Mouse (Mus musculus) right cerebral cortex, postnatal 10 days (tissue): ENCODE results near the gene Siglec1.

Source experiments
- DNase-seq, 2 experiments: peaks; one replicate each; pipeline ENCODE4 v3.0.0; 2021; ENCODE audit warnings: low spot score in 2 of 2

The Siglec1 gene

DNA sequence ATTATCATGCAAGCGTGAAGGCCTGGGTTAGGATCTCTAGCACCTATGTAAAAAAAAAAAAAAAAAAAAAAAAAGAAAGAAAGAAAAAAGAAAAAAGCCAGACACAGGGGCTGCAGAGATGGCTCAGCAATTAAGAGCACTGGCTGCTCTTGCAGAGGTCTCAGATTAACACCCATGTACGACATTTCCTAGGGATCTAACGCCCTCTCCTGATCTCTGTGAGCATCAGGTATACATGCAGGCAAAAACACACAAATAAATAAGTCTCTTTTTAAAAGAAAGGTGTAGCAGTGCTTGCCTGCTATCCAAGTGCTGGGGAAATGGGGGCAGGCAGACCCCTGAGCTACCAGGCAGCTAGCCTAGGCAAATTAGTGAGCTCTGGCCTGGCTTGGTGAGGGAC, 15.0 kb upstream of the Siglec1 start:
- no peak for DNase-seq

DNA sequence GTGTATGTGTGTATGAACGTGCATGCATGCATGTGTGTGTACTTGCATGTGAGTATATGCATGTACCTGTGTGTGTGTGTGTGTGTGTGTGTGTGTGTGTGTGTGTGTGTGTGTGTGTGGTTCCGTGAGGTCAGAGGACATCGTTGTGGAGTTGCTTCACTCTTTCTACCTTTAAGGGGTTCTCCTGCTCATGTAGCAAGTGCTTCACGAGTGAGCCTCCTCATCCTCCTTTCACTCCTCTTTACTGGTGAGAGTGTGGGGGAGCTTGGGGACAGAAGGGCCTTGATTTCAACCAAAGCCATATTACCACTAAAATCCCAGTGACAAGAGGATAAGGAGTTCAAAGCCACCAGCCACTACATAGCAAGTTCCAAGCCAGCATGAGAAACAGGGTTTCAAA, 10.5 kb upstream of the Siglec1 start:
- no peak for DNase-seq

DNA sequence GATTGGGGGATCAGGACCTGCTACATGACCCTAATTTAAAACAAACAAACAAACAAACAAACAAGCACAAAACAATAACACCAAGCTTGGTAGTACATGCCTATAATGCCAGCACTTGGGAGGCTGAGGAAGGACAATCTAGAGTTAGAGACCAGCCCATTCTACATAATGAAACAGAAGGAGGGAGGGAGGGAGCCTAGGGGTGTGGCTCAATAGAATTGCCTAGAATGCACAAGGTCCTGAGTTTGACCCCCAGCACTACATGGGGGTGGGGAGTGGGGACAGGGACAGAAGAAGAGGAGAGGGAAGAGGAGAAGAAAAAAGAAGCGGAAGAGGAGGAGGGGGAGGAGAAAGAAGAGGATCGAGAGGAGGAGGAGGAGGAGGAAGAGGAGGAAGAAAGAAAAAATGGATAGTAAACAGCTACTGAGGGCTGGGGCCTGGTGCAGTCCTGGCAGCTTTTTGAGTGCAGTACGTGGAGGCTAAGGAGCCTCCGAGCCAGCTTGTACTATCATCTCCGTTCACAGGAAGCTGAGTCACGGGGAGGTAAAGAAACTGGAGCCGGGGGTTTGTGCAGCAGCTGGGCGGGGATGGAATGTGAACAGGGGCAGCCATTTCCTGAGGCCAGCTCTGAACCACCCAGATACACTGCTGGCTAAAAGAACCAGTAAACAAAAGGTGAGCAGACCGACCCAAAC, 9.7 kb upstream of the Siglec1 start:
- peak in 1 of 2 experiments; percentile 27 for DNase-seq

DNA sequence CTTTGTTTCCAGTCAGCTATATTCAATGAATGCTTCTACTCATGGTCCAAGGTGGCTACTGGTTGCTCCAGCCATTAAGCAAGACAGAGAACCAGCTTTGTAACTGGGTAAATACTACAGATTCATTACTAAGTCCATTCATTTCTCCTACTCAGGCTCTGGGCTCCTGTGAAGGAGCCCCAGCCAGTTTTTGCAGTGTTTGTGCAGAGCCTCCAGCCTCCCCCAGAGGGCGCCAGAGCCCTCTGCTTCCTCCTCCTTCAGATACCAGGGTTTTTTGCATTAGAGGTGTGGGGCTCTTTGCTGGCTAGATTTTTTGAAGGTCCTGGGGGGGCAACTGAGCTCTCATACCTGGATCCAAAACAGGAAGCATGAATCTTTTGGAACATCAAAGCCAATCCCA, 8.3 kb upstream of the Siglec1 start:
- peak; percentile 79 to 86 for DNase-seq

DNA sequence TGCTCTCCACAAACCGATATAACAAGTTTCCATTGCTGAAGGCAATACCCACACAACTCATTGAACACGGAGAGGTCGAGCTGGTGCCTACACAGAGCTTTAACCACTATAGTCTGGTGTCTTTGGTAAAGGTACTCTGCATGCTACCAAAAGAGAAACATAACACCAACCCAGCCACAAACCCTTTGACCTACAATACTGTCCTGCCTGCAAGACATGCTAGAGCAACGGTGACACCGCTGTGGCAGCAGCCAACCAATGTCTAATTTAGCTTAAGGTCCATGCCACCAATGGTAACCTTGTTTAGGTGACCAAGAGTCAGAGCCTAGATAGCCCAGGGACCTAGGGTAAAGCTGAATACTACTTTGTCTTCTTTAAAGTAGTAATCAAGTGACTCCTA, 7.0 kb upstream of the Siglec1 start:
- peak in 1 of 2 experiments; percentile 19 for DNase-seq

DNA sequence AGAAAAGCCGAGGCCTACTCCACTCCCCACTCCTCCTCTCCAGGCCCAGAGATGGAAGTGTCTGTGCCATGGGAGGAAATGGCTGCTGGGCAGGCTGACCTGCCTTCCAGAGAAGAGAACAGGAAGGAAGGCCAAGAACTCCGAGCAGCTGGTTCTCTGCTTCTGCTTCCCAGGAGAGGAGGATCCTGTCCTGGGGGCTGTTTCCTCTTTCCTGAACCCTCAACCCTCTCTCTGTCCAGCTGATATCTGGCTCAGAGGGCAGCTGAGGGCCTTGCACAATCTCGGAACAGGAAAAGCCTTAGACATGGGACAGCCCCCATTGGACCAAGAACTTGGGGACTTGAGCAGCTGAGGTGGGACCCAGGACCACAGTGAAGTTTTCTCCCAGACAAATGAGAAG, 4.3 kb upstream of the Siglec1 start:
- DNase-seq: peak in 1 of 2 experiments; percentile 44

DNA sequence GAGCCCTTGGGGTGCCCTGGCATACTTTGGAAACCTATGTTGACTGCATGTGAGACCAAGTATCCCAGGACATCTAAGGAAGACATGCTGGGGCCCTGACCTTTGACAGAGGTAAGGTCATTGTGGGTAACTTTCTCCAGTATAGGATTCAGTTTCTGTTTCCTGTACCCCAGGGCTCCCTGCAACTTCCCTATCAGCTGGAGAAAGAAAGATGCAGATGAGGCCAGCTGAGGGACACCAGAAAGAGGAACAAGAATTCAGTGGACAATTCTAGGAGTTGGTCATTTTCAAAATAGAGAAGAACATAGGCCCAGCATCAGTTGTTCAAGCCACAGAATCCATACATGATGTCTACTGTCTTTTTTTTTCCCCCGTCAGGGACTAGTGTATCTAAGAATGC, 3.1 kb upstream of the Siglec1 start:
- no peak for DNase-seq

DNA sequence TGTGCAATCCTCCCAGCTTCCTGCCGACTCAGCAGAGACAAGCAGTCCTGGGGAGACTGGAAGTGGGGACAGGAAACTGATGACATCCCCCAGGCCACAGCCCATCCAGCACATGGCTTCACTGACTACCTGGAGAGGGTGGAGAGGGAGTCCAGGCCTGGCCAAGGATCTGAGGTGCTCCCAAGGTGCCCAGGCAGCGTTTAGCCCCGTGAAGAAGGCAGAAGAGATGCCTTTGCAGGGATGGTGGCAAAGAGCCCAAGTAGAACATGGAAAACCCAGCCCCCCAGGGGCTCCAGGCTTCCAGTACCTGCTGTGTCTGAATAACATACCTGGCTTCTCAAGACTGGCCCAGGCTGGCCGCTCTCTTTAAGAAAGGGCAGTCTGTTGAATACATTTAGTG, 2.0 kb upstream of the Siglec1 start:
- DNase-seq: no peak

DNA sequence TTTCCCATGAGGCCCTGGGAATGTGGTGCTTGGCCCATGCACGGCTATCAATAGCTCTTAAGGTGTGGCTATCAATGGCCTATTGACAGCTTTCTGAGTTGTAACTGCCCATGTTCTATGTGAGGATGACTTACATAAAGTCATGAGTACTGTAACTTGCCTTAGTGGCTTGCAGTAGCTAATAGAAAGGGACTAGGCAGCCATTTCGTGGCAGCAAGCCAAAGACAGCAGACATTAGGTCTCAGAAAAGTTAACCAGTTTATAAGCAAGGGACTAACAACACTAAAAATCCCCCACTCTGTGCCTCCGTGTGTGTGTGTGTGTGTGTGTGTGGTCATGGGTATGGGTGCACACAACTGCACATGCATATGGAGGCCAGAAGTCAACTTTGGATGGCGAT, 2.4 kb downstream of the Siglec1 start:
- DNase-seq: no peak

DNA sequence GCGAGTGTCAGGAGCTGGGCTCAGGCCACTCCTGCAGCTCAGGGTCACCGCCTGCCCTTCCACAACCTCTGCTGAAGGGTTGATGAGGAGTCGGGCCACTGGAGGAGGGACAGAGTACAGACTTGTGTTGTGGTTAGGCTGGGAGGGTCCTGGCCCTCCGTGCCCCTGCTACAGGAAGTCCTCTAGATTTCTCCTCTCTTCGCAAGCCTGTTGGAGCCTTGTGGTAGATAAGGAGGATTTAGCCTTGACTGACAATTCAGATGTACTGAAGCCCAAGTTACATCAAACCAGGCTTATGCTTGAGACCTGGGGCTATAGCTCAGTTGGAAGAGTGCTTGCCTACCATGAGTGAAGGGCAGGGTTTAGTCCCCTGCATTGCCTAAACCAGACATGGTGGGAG, 6.1 kb downstream of the Siglec1 start:
- DNase-seq: no peak

DNA sequence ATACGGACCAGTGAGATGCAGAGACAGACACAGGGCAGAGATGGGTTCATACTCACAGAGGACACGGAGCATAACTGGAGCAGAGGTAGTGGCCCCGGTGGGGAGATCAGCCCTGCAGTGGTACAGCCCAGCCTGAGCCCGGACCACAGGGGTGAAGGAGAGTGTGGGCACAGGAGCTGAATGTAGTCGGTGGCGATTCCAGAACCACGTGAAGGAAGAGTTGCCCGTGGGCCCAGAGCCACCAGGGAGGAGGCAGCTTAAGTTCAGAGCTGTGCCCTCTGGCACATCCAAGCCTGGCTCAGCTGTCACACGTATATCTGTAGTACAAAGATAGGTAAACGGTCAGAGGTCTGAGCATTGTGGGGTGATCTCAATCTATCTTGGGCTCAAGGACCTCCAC, 14.0 kb downstream of the Siglec1 start:
- no peak for DNase-seq

DNA sequence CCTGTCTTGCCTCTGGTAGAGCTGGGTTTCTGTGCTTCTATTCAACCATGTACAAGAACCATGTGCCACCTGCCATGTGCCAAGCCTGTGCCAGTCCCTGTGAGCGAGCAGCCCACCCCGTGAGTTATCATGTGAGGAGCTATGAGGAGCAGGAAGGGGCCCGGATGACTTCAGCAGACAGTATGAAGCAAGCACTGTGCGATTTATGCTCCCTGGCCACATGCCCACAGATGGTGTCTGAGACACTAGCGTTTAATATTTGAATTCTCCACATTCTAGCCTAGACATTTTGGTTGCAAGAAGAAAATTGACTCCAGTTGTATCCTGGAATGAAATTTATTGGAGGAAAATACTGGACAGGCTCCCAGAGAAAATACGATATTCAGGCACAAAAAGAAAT, 19.1 kb downstream of the Siglec1 start:
- DNase-seq: peak in 1 of 2 experiments; percentile 50

DNA sequence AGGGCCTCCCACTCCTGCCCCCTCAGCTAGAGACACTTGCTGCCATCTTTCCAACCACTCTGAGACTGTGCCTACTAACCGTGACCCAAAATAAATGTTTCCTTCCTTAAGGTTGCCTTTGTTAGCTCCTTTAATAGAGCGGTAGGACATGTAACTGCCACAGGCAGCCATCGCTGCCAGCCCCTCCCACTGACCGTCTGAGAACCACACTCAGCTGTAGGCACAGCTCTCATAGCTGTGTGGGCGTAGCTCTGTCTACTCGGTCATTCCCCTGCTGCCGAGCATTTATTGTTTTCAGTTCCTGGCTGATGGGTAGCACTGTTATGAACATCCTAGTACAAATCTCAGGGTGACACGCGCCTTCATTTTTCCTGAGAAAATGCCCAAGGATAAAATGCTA, 20.2 kb downstream of the Siglec1 start:
- no peak for DNase-seq

DNA sequence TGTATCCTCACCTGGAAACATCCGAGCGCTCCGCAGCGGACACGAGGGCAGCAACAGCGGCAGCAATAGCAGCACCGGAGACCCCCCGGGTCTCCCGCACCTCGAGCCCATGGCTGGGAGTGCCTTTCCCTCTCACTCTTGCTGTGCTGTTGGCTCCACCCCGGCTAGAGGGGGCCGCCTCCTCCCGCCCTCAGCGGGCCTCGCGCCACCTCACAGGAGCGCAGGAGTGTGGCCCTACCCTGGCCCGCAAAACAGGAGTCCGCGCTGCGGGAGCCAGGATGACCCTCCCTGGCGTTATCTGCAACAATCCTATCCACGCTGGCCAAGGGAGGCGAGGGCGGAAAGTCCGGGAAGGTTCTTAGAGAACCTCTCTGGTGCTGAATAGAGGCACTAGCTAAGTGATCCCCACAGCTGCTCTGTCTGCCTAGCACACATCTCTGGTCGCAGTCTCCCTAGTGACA, 23.1 kb downstream of the Siglec1 start, which contains the start of gene Adam33:
Adam33 (minus strand) TSS at position 411 of the 461 bp plus-strand sequence.
- DNase-seq: no peak

DNA sequence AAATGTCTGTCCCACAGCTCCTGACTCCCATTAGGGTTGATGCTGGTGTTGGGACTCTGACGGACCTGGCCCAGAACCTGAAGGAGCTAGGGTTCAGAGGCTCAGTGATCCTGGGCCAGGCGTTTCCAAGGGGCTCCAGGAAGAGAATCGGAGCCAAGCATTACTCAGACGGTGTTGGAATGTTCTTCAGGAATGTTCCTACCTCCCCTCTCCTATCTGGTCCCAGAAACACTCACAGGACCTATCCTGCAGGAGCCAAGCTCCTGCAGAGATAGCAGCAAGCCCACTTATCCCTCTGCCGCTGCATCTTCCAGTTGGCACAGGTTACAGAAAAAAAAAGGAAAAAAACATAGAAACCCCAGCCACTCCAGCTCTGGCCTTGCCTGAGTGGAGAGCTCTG, 25.0 kb downstream of the Siglec1 start:
- no peak for DNase-seq

DNA sequence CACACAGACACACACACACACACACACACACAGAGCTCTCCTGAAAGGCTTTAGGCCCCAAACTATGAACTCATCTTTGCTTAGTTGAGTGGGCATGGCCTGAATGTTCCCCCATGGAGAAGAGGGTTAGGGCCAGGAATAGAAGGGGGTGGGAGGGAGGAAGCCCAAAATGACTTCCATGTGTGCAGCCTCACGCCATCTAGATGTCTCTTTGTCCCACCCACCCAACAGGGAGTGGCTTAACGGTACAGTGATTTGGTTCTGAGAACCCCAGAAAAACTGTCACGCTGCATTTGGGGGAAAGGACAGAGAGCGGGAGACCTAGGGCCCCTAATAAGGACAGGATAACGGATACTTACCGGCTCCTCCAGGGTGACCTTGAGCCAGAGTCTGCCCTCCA, 25.8 kb downstream of the Siglec1 start:
- DNase-seq: no peak

DNA sequence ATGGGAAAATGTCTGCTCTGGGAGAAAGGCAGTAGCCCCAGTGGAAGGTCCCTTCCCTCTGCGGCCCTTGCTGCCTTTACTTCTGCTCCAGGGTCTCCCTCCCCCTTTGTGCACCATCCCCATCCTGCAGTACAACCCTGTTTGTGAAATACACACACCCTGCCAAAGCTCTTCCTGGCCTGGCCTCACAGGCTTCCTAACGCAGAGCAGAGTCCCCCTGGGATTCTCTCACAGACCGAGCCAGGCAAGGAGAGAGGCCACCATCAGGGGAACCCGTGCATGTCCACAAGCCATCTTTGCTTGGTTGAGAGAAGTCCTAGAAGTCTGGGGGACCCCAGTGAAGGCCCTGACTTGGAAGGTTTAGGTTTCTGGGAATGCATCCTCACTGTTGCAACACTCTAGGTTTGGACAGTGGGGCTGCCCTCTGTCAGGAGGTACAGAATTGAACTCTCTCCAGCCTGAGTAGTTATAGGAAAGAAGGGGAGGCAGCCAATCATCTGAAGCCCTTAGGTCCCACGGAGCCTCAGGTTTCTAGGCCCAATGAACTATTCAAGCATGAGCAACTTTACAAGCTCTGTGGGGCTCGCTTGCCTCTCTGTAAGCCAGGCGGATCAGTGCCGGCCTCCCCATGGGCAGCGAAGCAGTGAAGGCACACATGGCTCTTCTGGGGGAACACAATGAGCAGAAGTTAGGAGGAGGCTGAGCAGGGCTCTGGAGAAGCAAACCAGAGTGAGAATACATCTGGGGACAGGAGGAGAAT, 26.6 kb downstream of the Siglec1 start:
- DNase-seq: no peak

DNA sequence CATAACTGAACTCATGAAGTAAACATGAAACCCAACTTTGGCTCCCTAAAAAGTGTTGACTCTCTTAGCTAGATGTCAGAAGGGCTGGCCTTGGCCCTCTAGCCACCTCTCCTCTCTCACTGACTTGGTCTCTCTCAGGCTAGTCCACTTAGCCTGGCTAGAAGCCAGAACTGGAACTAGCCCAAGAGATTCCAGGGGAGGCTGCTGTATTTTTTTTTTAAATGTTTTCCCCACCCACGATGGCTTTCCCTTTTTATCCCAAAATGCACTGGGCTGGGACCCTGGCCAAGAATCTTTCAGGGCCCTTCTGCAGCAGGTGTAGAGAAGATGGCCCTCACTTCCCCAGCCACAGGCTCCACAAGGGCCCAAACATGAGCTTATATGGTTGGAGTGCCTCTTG, 27.2 kb downstream of the Siglec1 start:
- DNase-seq: no peak

DNA sequence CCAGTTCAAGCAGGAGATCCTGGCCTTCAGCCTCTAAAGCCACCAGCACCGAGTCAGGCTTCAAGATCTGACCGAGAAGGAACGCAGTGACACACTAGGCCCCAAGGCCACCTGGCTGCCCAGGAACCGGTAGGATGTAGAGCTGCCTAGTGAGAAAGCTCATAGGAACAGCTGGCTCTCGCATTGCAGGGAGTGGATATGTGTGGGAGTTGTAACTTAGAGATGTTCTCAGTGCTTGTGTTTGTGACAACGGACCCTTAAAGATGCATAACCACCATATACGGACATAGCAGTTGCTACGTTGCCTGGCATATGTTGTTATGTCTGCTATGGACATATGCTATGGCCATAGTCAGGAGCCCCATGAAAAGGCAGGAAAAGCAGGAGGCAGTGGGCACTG, 27.9 kb downstream of the Siglec1 start:
- DNase-seq: no peak

DNA sequence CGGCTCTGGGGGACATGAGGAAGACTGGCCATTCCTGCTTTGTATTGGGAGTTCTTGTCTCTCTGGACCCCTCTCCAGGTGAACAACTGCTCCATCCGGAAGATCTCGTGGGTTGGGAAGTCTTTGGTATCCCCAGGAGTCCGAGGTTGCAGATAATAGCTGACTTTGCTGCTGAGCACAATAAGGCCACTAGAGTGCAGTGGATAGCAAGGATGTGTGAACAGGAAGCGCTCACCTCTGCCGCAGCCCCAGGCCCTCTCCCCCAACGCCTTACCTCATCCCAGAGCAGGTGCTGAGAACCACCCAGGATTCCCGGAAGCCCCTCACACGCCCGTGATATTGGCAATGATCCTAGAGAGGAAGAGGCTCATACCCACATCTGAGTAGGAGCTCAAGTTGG, 30.4 kb downstream of the Siglec1 start:
- no peak for DNase-seq

DNA sequence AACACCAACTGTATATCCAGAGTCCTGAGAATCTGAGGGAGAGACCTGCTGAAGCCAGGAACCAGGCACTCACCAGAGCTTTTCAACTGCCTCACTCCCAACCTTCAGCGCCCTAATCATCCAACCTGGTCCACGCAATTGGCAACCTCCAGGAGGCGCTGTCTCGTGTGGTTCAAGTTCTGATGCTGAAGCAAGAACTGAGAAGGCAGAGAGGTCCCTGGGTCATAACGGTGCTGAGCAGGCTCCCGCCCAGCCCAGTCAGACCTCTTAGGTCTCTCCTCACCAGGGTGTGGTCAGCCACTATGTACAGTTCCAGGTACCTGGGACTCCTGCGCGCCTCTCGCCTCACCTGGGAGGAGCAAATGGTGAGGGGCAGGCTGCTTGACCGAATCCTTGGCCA, 30.9 kb downstream of the Siglec1 start:
- peak in 1 of 2 experiments; percentile 61 for DNase-seq

DNA sequence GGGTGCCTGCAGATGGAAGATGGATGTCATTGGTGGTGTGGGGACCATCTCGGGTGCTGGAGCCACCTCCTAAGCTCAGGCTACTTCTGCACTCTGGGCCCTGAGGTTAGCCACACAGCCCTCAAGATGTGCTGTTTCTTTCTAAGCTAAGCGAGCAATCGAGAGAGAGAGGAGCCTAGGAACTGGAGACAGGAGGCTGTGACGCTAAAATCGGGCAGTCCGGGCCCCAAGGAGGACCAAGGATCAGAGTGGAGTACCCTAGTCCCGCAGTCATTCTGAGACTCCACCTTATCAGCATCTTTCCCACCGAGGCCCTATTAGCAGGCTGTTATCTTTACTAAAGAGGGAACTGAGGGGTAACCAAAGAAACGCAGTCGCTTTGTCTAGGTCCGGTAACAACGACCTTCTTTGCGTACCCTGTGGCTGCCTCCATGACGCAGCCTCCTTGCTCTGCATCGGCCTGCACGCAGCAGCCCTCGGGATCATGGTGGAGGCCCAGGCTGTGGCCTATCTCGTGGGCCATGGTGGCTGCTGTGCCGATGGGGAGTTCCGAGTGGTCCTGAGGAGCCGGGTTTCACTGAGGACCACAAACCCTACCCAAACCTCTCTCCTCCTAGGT, 31.8 kb downstream of the Siglec1 start:
- no peak for DNase-seq
